Mouse (Mus musculus) intestine, postnatal 0 days (tissue): ENCODE measurements at regions not wholly inside any gene's neighbourhood (a gene's known extent, or its start where the extent isn't known, plus 50 kb on each side); places are given as distances from the start of the nearest gene placed in this dataset.

Source experiments
- ATAC-seq: fragments of 200-750 bp; cut with Nextera tagmentation; 2 replicates; pipeline ENCODE4 v1.8.0; 2017; ENCODE audit warnings: mild to moderate bottlenecking, moderate TSS enrichment, moderate library complexity
- H3K27ac ChIP-seq: fragments of 300-500 bp; sonication (generic); 2 replicates; pipeline ENCODE4 v1.5.1; 2014; ENCODE audit warnings: mild to moderate bottlenecking, low read depth, low read length, moderate library complexity
- H3K27me3 ChIP-seq: fragments of 300-500 bp; sonication (generic); replicated peaks from 2 replicates; pipeline ENCODE4 v1.6.1; 2014; ENCODE audit warnings: low read length, mixed read lengths; ENCODE audit not compliant: control insufficient read depth, insufficient read depth
- H3K36me3 ChIP-seq: fragments of 300-500 bp; sonication (generic); 2 replicates; pipeline ENCODE4 v1.6.1; 2014; ENCODE audit warnings: mild to moderate bottlenecking, moderate library complexity; ENCODE audit not compliant: control insufficient read depth, insufficient read depth
- H3K4me1 ChIP-seq: fragments of 300-500 bp; sonication (generic); replicated peaks from 2 replicates; pipeline ENCODE4 v1.6.1; 2014; ENCODE audit warnings: antibody characterized with exemption, low read length, mixed read lengths; ENCODE audit not compliant: control insufficient read depth, insufficient read depth
- H3K4me2 ChIP-seq: fragments of 300-500 bp; sonication (generic); replicated peaks from 2 replicates; pipeline ENCODE4 v1.6.1; 2014; ENCODE audit warnings: low read depth, mild to moderate bottlenecking, moderate library complexity
- H3K4me3 ChIP-seq: fragments of 300-500 bp; sonication (generic); 2 replicates; pipeline ENCODE4 v1.5.1; 2014; ENCODE audit warnings: low read depth, low read length
- H3K9ac ChIP-seq: fragments of 300-500 bp; sonication (generic); 2 replicates; pipeline ENCODE4 v1.6.1; 2014; ENCODE audit warnings: mild to moderate bottlenecking, low read depth, low read length
- H3K9me3 ChIP-seq: fragments of 300-500 bp; sonication (generic); 2 replicates; pipeline ENCODE4 v1.6.1; 2016; ENCODE audit warnings: mixed run types; ENCODE audit not compliant: control insufficient read depth
- CTCF ChIP-seq: sonication (generic); IDR thresholded peaks from 2 replicates; pipeline ENCODE4 v1.5.1; 2016; ENCODE audit warnings: low read depth, mild to moderate bottlenecking, control low read depth, antibody characterized with exemption, moderate library complexity
- WGBS: fragments of 180-500 bp; shearing (Covaris S2); extraction: QIAGEN DNeasy Blood & Tissue Kit; methylation state at CpG from one replicate; pipeline ENCODE4 v1.1.7; 2014; 5-methylcytosine and 5-hydroxymethylcytosine counted together

DNA sequence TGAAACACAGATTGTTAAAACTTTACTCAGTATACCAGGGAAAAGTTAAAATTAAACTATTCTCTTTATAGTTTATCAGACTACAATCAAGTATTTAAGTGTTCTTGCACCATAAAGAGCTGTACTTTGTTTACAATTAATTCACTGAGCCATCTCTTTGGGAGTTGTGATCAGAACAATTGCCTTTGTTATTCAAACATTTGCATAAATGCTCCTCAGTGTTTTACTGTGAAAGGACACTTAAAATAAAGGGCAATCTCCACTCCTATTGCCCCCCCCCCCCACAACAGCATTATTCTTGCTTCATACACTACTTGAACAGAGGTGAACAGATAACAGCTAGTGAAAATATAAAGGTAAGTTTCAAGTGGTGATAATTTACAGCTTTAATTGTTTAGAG, 772.1 kb downstream of the Efna5 start:
- H3K27ac ChIP-seq, result no peak overlapping the region
- H3K36me3 ChIP-seq, result no peaks in the 10 kb centered on the region
- no peak for ATAC-seq

DNA sequence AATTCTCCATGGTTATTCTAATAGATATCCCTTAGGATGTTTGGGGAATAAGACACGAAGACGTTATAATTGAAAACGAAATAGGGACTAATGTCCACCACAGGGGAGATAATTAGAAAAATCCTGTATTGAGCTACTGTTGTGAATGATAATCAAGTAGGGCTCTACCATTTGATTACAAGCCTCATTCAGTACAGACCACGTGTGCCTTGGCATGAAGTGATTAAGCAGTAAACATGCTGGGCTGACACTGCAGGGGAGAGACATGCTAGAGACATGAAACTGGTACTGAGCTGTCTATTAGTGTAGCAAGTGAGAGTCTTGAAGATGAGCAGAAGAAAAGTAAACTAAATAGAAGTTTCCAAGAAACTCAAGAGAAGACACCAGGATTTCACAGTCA, 797.8 kb downstream of the Efna5 start:
- WGBS, result 75% methylated on average over 4 of the region's 4 CpGs

More for the DNA sequence above, 772.1 kb downstream of the Efna5 start:
- H3K9me3 ChIP-seq, result no peaks in the 10 kb centered on the region
- H3K27me3 ChIP-seq, result no peaks in the 10 kb centered on the region
- TF ChIP-seq CTCF, result no peak
- no peak overlapping the region for H3K9ac ChIP-seq
- H3K4me2 ChIP-seq, result no peak overlapping the region
- H3K4me1 ChIP-seq, result no peaks in the 10 kb centered on the region
- no peak overlapping the region for H3K4me3 ChIP-seq

DNA sequence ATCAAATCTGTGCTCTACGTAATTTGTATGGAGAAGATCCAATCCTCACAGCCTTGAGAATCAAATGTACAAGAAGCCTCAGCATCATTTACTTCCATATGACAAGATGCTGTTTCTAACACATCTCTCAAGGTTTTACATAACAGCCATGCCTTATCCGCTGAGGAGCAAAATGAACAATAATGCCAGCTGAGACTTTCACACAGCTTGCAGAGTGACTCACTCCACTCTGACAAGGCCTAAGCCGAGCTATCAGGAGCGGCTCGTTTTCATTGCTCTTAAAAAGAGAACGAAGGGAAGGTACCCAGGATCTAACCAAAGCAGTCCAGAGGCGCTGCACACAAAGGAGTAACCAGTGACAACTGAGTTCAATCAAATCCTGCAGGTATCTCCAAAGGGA, 803.5 kb downstream of the Efna5 start:
- Histone ChIP-seq H3K36me3 (no peaks in the 10 kb centered on the region), H3K27ac (no peak overlapping the region), H3K4me2 (no peak overlapping the region), H3K9me3 (no peaks in the 10 kb centered on the region), H3K4me3 (no peak overlapping the region), H3K27me3 (no peaks in the 10 kb centered on the region), H3K4me1 (no peaks in the 10 kb centered on the region), H3K9ac (no peak overlapping the region)
- no peak for TF ChIP-seq CTCF
- WGBS, result 73% methylated on average over 7 of the region's 7 CpGs
- ATAC-seq, result no peak

More for the DNA sequence above, 797.8 kb downstream of the Efna5 start:
- no peak overlapping the region for H3K9ac ChIP-seq
- H3K4me1 ChIP-seq, result no peaks in the 10 kb centered on the region
- no peak overlapping the region for H3K27ac ChIP-seq
- no peak overlapping the region for H3K4me3 ChIP-seq
- TF ChIP-seq CTCF, result no peak
- no peaks in the 10 kb centered on the region for H3K36me3 ChIP-seq
- no peaks in the 10 kb centered on the region for H3K27me3 ChIP-seq
- no peak for ATAC-seq
- no peaks in the 10 kb centered on the region for H3K9me3 ChIP-seq
- H3K4me2 ChIP-seq, result no peak overlapping the region

DNA sequence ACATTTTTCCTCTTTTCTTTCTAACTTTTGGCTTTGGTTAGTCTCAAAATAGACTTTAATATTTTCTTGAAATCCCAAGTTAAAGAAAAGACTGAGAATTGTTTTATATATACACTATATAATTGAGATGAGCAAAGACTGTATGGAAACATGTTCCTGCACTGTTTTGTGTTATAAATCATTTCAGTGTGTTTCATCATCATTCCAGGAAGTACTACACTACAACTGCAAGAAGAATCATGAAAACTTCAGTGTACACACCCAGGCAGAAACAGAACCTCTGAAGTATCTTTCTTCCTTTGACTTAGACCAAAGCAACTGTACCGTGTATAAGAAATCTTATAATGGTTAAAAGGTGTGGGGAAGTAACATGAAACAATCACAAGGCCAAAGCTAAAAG, 816.2 kb downstream of the Efna5 start:
- Histone ChIP-seq H3K4me3 (no peak overlapping the region), H3K27ac (no peak overlapping the region), H3K9me3 (no peaks in the 10 kb centered on the region), H3K4me2 (no peak overlapping the region), H3K27me3 (no peaks in the 10 kb centered on the region), H3K4me1 (no peaks in the 10 kb centered on the region), H3K9ac (no peak overlapping the region), H3K36me3 (no peaks in the 10 kb centered on the region)
- ATAC-seq, result no peak
- no peak for TF ChIP-seq CTCF
- WGBS, result 84% methylated on average over 1 of the region's 1 CpGs

DNA sequence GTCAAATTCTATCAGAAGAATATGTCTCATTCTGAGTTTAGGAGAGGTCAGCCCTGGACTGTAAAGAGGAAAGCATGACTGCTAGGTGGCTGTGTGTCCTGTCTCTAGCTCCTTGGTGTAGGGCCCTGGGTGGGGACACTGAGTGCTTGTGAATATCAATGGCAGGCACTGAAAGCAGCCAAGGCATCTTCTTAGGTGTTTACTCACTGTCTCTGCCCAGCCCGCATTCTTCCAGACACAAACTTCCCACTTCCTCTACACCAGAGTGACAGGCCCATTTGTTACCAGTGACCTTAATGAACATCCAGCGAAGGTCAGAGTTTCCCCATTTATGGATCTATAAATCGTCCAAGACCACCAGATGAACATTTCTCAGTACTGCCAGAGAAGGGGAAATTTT, 823.1 kb downstream of the Efna5 start:
- ATAC-seq, result no peak
- H3K4me3 ChIP-seq, result no peak overlapping the region
- no peak overlapping the region for H3K9ac ChIP-seq
- H3K4me2 ChIP-seq, result no peak overlapping the region
- no peaks in the 10 kb centered on the region for H3K27me3 ChIP-seq
- H3K4me1 ChIP-seq, result no peaks in the 10 kb centered on the region
- no peak for TF ChIP-seq CTCF
- WGBS, result 52% methylated on average over 3 of the region's 3 CpGs
- H3K9me3 ChIP-seq, result no peaks in the 10 kb centered on the region
- no peaks in the 10 kb centered on the region for H3K36me3 ChIP-seq
- H3K27ac ChIP-seq, result no peak overlapping the region

DNA sequence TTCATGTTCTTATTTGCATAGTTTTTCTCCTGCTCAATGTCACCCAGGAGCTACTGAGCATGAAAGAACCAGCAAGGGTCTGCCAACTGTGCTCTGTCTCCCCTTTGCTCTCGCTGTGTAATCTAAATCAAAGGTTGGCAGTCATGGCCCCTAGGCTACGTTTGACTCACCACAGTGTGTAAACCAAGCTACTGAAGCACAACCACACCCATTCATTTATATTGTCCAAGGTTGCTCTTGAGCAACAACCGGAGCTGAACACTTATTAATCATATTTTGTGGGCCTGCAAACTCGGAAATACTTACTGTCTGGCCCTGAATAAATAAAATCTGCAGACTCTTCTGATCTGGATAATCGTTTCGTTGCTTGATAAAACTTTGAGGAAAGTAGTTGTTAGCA, 826.3 kb downstream of the Efna5 start:
- Histone ChIP-seq H3K27me3 (no peaks in the 10 kb centered on the region), H3K4me2 (no peak overlapping the region), H3K4me3 (no peak overlapping the region), H3K9me3 (no peaks in the 10 kb centered on the region), H3K4me1 (no peaks in the 10 kb centered on the region), H3K36me3 (no peaks in the 10 kb centered on the region), H3K27ac (no peak overlapping the region), H3K9ac (no peak overlapping the region)
- no peak for TF ChIP-seq CTCF
- 30% methylated on average over 6 of the region's 6 CpGs for WGBS
- no peak for ATAC-seq

DNA sequence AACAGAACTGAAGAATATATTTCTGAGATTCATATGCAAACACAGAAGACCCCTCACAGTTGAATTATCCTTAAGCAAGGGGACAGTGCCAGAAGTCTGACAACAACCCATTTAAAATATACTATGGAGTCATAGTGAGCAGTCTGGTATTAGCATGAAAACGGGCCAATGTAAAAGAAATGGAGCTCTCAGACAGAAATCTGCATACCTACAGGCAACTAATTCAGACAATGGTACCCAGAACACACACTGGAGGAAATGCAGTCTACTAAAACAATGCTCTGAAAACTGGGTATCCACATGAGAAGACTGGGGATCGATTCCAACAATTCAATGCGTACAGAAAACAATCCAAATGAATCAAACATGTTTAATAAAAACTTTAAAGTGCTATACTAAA, 832.1 kb downstream of the Efna5 start:
- Histone ChIP-seq H3K4me2 (no peak overlapping the region), H3K9me3 (no peaks in the 10 kb centered on the region), H3K4me3 (no peak overlapping the region), H3K9ac (no peak overlapping the region), H3K4me1 (no peaks in the 10 kb centered on the region), H3K27me3 (no peaks in the 10 kb centered on the region), H3K36me3 (no peaks in the 10 kb centered on the region), H3K27ac (no peak overlapping the region)
- no peak for TF ChIP-seq CTCF
- no peak for ATAC-seq
- WGBS, result 83% methylated on average over 3 of the region's 3 CpGs
